Mouse (Mus musculus) hindbrain, embryonic 15.5 days (tissue): ENCODE data around the gene Rita1. TPM values are rescaled to one million over a fixed set of nuclear protein-coding genes. Genes with fewer than 3 reads are reported as not detected.

Experiments
- ATAC-seq: fragments of 200-750 bp; cut with Nextera tagmentation; 2 replicates; pipeline ENCODE4 v1.8.0; 2017; ENCODE audit warnings: low read depth, moderate number of reproducible peaks, moderate TSS enrichment; ENCODE audit not compliant: low FRiP score
- H3K27ac ChIP-seq: fragments of 300-500 bp; sonication (generic); replicated peaks from 2 replicates; pipeline ENCODE4 v1.5.1; 2015; ENCODE audit warnings: mild to moderate bottlenecking, inconsistent platforms
- H3K27me3 ChIP-seq: fragments of 300-500 bp; sonication (generic); 2 replicates; pipeline ENCODE4 v1.6.1; 2015; ENCODE audit warnings: control low read depth, inconsistent platforms
- H3K36me3 ChIP-seq: fragments of 300-500 bp; sonication (generic); 2 replicates; pipeline ENCODE4 v1.6.1; 2015; ENCODE audit warnings: control low read depth, inconsistent platforms
- H3K4me1 ChIP-seq: fragments of 300-500 bp; sonication (generic); replicated peaks from 2 replicates; pipeline ENCODE4 v1.6.1; 2015; ENCODE audit warnings: control low read depth, inconsistent platforms
- H3K4me2 ChIP-seq: fragments of 300-500 bp; sonication (generic); 2 replicates; pipeline ENCODE4 v1.6.1; 2015; ENCODE audit warnings: moderate library complexity, mild to moderate bottlenecking, inconsistent platforms
- H3K4me3 ChIP-seq: fragments of 300-500 bp; sonication (generic); 2 replicates; pipeline ENCODE4 v1.5.1; 2015; ENCODE audit warnings: mild to moderate bottlenecking, inconsistent platforms
- H3K9ac ChIP-seq: fragments of 300-500 bp; sonication (generic); 2 replicates; pipeline ENCODE4 v1.6.1; 2015; ENCODE audit warnings: inconsistent platforms
- H3K9me3 ChIP-seq: fragments of 300-500 bp; sonication (generic); 2 replicates; pipeline ENCODE4 v1.6.1; 2016; ENCODE audit warnings: control low read depth, inconsistent platforms
- WGBS: fragments of 180-500 bp; shearing (Covaris S2); methylation state at CpG from one replicate; pipeline ENCODE4 v1.1.7; 2015; 5-methylcytosine and 5-hydroxymethylcytosine counted together
- polyA plus RNA-seq: library from polyadenylated mRNA; unstranded; fragments of >200 nt; fragmentation: Nextera tagmentation; extraction: Ambion mirVana; gene quantifications from 2 replicates; pipeline ENCODE4 v1.2.1, GENCODE M21; 2015

Rita1 gene
- polyA plus RNA-seq, 1 experiment from 2014 or later: 31.1 TPM

DNA sequence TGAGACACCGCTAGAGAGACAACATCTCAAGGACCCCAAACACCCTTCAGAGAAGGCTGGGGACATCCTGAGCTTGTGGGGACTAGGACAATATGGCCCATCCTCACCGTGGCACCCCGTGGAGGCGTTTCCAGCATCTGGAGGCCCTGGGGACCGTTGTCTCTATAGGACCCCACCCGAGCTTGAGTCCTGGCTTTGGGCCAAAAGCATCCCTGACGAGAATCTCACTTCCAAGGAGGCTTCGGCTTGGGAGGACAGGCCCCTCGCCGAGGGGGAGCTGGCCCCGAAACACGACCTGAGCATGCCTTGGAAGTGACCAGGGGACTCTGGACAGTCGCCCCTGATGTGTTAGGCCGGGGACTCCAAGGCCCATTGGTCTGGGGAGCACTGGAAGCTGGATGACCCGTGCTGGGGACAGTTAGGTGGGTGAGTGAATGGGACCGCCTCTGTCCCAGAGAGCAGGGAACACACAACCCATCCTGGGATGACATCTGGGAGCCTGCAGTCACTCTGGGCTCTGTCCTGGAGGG is 3.1 kb downstream of the Rita1 start:
- H3K27ac ChIP-seq: no peak overlapping the region
- H3K9ac ChIP-seq: no peak overlapping the region
- no peaks in the 10 kb centered on the region for H3K27me3 ChIP-seq
- no peak overlapping the region for H3K4me2 ChIP-seq
- H3K4me1 ChIP-seq: peaks cover 36% of the 10 kb centered on the region
- no peak for ATAC-seq
- WGBS: 82% methylated on average over 16 of the region's 16 CpGs
- peaks cover 5% of the 10 kb centered on the region; the same call in 1 of the 2 replicates for H3K36me3 ChIP-seq
- no peaks in the 10 kb centered on the region for H3K9me3 ChIP-seq
- H3K4me3 ChIP-seq: no peak overlapping the region

DNA sequence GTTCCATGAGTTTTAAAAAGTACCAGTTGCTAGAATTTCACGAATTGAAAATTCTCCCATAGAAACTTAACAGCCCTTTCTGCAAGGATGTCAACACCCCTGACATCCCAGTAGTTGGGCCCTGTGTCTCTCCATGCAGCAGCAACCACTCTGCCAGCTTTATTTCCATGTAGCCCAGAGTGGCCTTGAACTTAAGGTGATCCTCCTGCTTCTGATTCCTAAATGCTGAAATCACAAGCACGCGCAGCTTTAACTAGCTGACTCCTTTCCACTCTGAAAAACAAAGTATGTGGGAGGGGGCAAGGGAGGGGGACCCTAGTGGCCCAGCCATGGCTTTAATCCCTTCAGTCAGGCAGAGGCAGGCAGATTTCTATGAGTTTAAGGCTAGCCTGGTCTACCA is 5.1 kb downstream of the Rita1 start:
- WGBS: 75% methylated on average over 3 of the region's 3 CpGs

DNA sequence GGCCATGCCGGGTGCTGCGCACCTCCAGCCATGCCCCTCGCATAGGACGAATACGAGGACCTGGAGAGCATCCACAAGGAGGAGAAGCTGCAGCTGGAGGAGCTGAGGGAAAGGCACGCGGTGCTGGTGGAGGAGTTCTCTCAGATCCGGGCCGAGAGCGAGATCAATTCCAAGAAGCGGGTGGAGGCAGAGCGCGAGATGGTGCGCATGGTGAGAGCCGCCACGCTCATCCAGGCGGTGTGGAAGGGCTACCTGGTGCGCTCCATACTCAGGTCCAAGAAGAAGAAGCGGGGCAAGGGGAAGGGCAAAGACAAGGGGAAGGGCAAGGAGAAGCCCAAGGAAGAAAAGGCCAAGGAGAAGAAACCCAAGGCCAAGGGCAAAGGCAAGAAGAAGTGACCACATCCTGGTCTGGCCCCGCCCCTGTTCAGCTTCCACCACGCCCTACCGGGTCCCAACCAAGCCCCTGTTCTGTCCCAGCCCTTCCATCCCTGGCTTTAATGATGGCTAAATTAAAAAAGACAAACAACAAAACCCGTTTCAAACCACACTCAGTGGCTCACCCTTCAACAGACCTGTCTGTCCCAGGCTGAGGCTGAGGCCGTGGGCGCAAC is 5.7 kb downstream of the Rita1 start:
- peaks cover 27% of the 10 kb centered on the region for H3K4me1 ChIP-seq
- no peak overlapping the region for H3K27ac ChIP-seq
- no peak for ATAC-seq
- no peak overlapping the region for H3K4me2 ChIP-seq
- WGBS: 69% methylated on average over 25 of the region's 25 CpGs
- no peak overlapping the region for H3K9ac ChIP-seq
- H3K4me3 ChIP-seq: no peak overlapping the region
- H3K9me3 ChIP-seq: no peaks in the 10 kb centered on the region
- peaks cover 5% of the 10 kb centered on the region; the same call in 1 of the 2 replicates for H3K36me3 ChIP-seq
- H3K27me3 ChIP-seq: no peaks in the 10 kb centered on the region

More for the DNA sequence above, 5.1 kb downstream of the Rita1 start:
- peaks cover 5% of the 10 kb centered on the region; the same call in 1 of the 2 replicates for H3K36me3 ChIP-seq
- H3K4me2 ChIP-seq: no peak overlapping the region
- peaks cover 29% of the 10 kb centered on the region for H3K4me1 ChIP-seq
- H3K9me3 ChIP-seq: no peaks in the 10 kb centered on the region
- ATAC-seq: no peak
- no peak overlapping the region for H3K27ac ChIP-seq
- H3K9ac ChIP-seq: no peak overlapping the region
- no peaks in the 10 kb centered on the region for H3K27me3 ChIP-seq
- H3K4me3 ChIP-seq: no peak overlapping the region

DNA sequence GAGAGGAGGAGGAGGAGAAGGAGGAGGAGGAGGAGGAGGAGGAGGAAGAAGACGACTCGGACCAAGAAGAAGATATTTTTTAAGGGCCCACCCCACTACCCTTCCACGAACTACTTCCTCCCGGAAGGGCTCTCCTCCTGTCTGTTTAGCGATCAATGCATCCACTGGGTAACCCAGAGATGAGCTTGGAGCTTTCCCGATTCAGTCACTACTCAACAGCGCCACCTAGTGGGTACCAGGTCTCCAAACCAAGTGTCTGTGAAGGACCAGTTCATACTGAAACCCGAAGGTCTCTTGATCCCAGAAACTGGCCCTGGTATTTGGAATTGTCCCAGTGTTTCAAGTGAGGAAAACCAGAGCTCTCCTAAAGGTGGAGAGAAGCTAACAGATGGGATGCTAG is 6.7 kb downstream of the Rita1 start:
- H3K36me3 ChIP-seq: peaks cover 5% of the 10 kb centered on the region; the same call in 1 of the 2 replicates
- peak overlapping the region; percentile 39 for H3K4me3 ChIP-seq
- WGBS: 3% methylated on average over 6 of the region's 8 CpGs
- peak; percentile 75 for ATAC-seq
- H3K4me1 ChIP-seq: peaks cover 17% of the 10 kb centered on the region
- no peaks in the 10 kb centered on the region for H3K9me3 ChIP-seq
- H3K27me3 ChIP-seq: no peaks in the 10 kb centered on the region
- H3K4me2 ChIP-seq: peak overlapping the region; percentile 70
- H3K27ac ChIP-seq: peak overlapping the region; percentile 82
- 0 out of 2 replicates have a peak overlapping the region, but pooled peaks have one; percentile 36 for H3K9ac ChIP-seq

DNA sequence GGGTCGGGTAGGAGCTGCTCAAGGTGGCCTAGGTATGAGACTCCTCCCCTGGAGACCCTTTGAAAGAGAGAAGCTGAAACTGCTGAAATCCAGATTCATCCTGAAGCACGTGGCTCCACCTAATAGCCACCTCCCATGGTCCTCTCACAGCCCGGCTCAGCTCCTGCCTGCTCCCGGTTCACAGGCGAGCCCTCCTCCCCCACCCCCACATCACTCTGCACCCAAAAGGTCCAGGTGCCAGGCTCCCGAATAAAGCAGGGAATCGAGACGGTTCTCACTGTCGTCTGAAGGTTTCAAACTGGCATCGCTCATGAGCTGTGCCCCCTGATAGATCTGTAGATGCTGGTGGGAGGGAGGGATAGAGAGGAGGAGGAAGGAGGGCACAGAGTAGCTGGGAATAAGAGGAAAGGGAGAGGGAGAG is 7.1 kb downstream of the Rita1 start:
- Histone ChIP-seq H3K27ac (peak overlapping the region; percentile 82), H3K4me3 (peak overlapping the region; percentile 39), H3K9ac (peak overlapping the region; percentile 36; the same call in 1 of the 2 replicates), H3K4me2 (peak overlapping the region; percentile 70), H3K4me1 (peaks cover 17% of the 10 kb centered on the region), H3K36me3 (peaks cover 5% of the 10 kb centered on the region; the same call in 1 of the 2 replicates), H3K27me3 (no peaks in the 10 kb centered on the region), H3K9me3 (no peaks in the 10 kb centered on the region)
- peak; percentile 48 for ATAC-seq
- WGBS: 2% methylated on average over 10 of the region's 10 CpGs

DNA sequence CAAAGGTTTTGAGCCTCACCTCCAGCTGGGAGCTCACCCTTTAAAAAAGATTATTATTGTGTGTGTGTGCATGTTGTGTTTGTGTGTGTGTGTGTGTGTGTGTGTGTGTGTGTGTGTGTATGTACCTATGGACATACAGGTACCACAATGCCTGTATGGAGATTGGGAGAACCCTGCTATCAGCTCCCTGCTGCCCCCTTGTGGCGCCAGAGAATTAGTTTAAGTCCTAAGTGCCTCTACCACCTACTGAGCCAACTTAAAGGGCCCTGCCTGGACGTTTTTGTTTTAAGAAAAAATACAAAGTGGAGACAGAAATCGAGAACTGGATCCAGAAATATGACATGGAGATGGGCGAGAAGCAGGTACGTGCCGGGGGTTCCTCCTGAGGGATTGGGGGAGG is 7.5 kb downstream of the Rita1 start:
- H3K27ac ChIP-seq: peak overlapping the region; percentile 82; the same call in 1 of the 2 replicates
- 7% methylated on average over 6 of the region's 6 CpGs for WGBS
- peak overlapping the region; percentile 39 for H3K4me3 ChIP-seq
- ATAC-seq: no peak; the same call in 1 of the 2 replicates
- peaks cover 13% of the 10 kb centered on the region for H3K4me1 ChIP-seq
- H3K9me3 ChIP-seq: no peaks in the 10 kb centered on the region
- peak overlapping the region; percentile 70 for H3K4me2 ChIP-seq
- H3K9ac ChIP-seq: 0 out of 2 replicates have a peak overlapping the region, but pooled peaks have one; percentile 36
- no peaks in the 10 kb centered on the region for H3K27me3 ChIP-seq
- peaks cover 5% of the 10 kb centered on the region; the same call in 1 of the 2 replicates for H3K36me3 ChIP-seq

DNA sequence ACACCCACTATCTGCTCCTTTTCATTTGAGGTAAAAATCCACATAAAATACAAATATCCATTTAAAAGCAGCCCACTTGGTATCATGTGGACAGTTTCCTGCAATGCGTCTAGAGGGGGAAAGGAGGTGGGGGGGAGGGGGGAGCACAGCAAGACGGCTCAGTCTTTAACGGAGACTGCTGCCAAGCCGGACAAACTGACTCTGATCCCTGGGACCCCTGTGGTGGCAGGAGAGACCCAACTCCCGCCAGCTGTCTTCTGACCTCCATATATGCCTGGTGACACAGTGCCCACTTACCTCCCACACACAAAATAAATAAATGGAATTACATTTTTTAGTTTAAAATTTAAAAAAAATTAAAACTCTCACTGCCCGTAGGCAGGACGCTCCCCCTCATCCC is 8.9 kb downstream of the Rita1 start:
- no peak overlapping the region for H3K9ac ChIP-seq
- no peak for ATAC-seq
- peaks cover 3% of the 10 kb centered on the region; the same call in 1 of the 2 replicates for H3K36me3 ChIP-seq
- 58% methylated on average over 7 of the region's 7 CpGs for WGBS
- H3K27ac ChIP-seq: no peak overlapping the region
- H3K9me3 ChIP-seq: no peaks in the 10 kb centered on the region
- H3K4me1 ChIP-seq: peaks cover 6% of the 10 kb centered on the region
- H3K4me2 ChIP-seq: no peak overlapping the region
- no peaks in the 10 kb centered on the region for H3K27me3 ChIP-seq
- no peak overlapping the region for H3K4me3 ChIP-seq

DNA sequence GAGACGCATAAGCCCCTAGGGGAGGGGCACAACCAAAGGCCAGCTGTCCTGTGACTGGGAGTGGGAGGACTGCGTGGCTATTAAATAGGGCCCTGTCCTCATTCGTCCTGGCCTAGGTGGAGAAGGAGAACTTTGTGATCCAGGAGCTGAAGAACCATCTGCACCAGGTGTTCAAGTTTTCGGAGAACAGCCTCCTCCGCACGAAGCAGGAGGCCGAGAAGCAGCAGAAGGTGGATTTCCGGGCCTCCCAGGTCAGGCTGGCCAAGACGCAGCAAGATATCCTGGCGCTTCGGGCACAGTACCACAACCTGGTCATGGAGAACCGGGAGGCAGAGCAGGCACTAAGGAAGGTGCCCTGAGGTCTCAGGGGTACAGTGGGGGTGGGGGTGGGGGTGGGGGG is 10.2 kb downstream of the Rita1 start:
- 89% methylated on average over 12 of the region's 12 CpGs for WGBS
- Histone ChIP-seq H3K9me3 (no peaks in the 10 kb centered on the region), H3K9ac (no peak overlapping the region), H3K4me1 (peaks cover 6% of the 10 kb centered on the region), H3K4me2 (no peak overlapping the region), H3K27me3 (no peaks in the 10 kb centered on the region), H3K36me3 (no peaks in the 10 kb centered on the region), H3K27ac (no peak overlapping the region), H3K4me3 (no peak overlapping the region)
- no peak for ATAC-seq

DNA sequence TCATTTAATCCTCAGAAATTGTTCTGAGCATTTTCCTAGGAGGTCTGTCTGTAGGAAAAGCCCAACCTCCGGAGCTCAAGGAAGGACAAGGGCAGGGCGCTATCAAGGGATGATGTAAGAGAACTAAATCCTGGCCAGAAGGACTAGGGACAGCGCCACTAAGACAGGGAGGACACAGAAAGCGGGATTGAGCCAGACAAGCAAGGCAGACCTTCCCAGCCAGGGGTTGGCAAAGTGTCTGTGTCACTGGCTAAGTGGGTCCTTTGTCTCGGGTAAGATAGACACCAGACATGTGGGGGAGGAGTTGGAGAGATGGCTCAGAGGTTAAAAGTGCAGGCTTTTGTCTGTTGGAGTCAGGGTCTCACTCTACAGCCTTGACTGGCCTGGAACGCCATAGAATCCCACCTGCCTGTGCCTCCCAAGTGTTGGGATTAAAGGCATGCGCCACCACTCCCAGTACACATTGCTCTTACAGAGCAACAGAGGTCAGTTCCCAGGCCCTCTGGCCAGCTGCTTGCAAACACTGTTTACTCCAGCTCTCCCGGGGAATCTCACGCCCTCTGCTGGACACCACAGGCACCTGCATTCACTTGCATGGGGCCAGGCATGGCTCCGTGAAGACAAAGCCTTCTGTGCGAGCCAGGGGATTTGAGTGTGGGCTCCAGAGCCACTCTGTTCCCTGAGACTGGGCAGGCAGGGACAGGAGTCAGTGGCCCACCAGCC is 11.3 kb downstream of the Rita1 start:
- WGBS: 59% methylated on average over 11 of the region's 11 CpGs
- H3K27me3 ChIP-seq: no peaks in the 10 kb centered on the region

DNA sequence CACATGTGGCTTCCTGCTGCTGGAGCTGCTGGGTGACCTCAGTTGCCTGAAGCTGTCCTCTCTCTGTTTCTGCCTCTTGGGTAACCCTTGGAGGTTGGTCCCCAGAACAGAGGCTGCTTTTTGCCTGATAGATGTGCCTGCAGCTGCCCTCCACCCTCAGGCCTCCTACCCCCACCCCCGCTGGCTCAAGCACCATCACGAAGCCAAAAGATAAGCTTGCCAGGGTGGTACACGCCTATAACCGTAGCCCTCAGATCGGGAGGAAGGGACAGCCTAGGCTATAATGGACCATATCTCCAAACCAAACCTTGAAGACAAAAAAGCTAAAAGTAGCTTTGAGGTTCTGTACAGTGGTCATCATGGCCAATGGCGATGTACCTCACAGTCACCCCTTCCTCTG is 12.8 kb downstream of the Rita1 start:
- ATAC-seq: no peak
- Histone ChIP-seq H3K9me3 (no peaks in the 10 kb centered on the region), H3K4me3 (no peak overlapping the region), H3K9ac (no peak overlapping the region), H3K27me3 (no peaks in the 10 kb centered on the region), H3K4me1 (no peaks in the 10 kb centered on the region), H3K27ac (no peak overlapping the region), H3K36me3 (no peaks in the 10 kb centered on the region), H3K4me2 (no peak overlapping the region)
- WGBS: 96% methylated on average over 6 of the region's 6 CpGs

More for the DNA sequence above, 11.3 kb downstream of the Rita1 start:
- H3K4me3 ChIP-seq: no peak overlapping the region
- no peak overlapping the region for H3K27ac ChIP-seq
- H3K4me2 ChIP-seq: no peak overlapping the region
- H3K36me3 ChIP-seq: no peaks in the 10 kb centered on the region
- H3K9me3 ChIP-seq: no peaks in the 10 kb centered on the region
- peaks cover 6% of the 10 kb centered on the region for H3K4me1 ChIP-seq
- no peak for ATAC-seq
- H3K9ac ChIP-seq: no peak overlapping the region

DNA sequence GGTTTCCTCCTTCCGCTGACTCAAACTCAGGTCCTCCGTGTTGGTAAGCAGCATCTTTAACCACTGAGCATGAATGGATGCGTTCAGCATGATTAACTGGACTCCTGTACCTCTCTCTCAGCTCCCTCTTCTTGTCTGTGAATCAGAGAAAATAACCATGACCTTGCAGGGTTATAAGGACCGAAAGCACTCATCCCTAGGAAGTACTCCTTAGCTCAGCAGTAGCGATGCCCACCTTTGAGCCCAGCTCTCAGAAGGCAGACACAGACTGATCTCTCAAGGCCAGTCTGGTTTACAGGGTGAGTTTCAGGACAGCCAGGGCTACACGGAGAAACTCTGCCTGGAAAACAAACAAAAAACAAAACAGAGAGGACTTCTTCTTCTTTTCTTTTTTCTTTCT is 17.9 kb downstream of the Rita1 start:
- Histone ChIP-seq H3K27me3 (no peaks in the 10 kb centered on the region), H3K27ac (no peak overlapping the region), H3K4me2 (no peak overlapping the region), H3K4me1 (no peaks in the 10 kb centered on the region), H3K36me3 (no peaks in the 10 kb centered on the region), H3K4me3 (no peak overlapping the region), H3K9me3 (no peaks in the 10 kb centered on the region), H3K9ac (no peak overlapping the region)
- 80% methylated on average over 6 of the region's 6 CpGs for WGBS
- no peak for ATAC-seq

DNA sequence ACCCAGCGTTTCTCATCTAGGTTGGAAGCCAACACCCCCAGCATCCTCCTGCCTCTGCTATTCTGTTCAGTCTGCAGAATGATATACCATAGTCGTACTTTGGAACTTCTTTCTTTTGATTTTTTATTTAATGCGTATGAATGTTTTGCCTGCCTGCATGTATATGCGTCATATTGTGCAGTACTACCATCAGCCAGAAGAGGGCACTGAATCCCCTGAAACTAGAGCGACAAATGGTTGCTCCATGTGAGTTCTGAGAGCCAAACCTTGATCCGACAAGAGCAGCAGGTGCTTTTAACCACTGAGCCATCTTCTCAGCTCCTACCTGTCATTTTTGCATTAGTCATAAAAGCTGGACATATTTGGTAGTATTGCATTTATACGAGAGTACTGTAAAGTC is 20.2 kb downstream of the Rita1 start:
- H3K27ac ChIP-seq: no peak overlapping the region
- H3K4me3 ChIP-seq: no peak overlapping the region
- WGBS: 70% methylated on average over 7 of the region's 7 CpGs
- no peaks in the 10 kb centered on the region for H3K27me3 ChIP-seq
- peaks cover 16% of the 10 kb centered on the region for H3K4me1 ChIP-seq
- no peak overlapping the region for H3K9ac ChIP-seq
- H3K9me3 ChIP-seq: no peaks in the 10 kb centered on the region
- no peak overlapping the region for H3K4me2 ChIP-seq
- no peak for ATAC-seq
- no peaks in the 10 kb centered on the region for H3K36me3 ChIP-seq
